Mouse (Mus musculus): ENCODE results near the gene Pigq.

DNA sequence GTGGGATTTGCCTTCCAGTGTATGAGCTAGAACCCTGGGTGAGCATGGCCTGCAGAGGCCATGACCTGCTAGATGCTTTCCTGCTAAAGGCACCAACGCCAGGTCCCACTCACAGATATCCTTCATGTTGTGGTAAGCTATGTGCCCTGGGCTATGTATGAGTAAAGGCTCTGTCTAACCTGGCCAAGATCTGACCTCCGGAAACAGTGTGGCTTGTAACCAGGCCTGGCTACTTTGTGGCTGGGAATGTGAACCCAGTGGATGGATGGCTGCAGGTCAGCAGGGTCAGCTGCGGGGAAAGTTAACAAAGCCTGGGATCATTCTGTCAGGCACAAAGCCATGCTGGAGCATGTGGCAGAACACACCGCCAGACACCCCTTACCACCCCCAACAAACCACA lies 63.0 kb downstream of the Pigq start:
- TF ChIP-seq POLR2A (IDR thresholded peaks at IDR 0.05; ENCODE audit: borderline replicate concordance, extremely low read depth, insufficient read depth, insufficient read length, poor library complexity, severe bottlenecking), result no peak
- no peak for TF ChIP-seq CTCF (IDR thresholded peaks at IDR 0.05; ENCODE audit: borderline replicate concordance, extremely low read depth, insufficient read depth, insufficient read length)
